Mouse (Mus musculus): Measurements from ENCODE around the gene Casc3. TPM values are rescaled to one million over a fixed set of nuclear protein-coding genes. Genes with fewer than 3 reads are reported as not detected.

Gene Casc3
- total RNA-seq, 2 experiments from 2014 or later = 57.0 to 58.4 TPM

- peak; percentile 94 to 97 for DNase-seq (ENCODE audit: low spot score in 2 of 2)
Observed at GRCm38 (mm10) chr11:98863028-98863750, 58.5 kb downstream of the Casc3 start, which contains the start of gene Wipf2. Gene Wipf2, plus strand, starts transcription at chr11:98863638.

- peak in 1 of 2 experiments; percentile 56 for DNase-seq (ENCODE audit: low spot score in 2 of 2)
Observed at GRCm38 (mm10) chr11:98863751-98864429, 59.2 kb downstream of the Casc3 start.

GRCm38 (mm10) chr11:98867293-98867692 is 62.6 kb downstream of the Casc3 start:
- DNase-seq (ENCODE audit: low spot score in 2 of 2) = no peak

- no peak for DNase-seq (ENCODE audit: low spot score in 2 of 2)
Observed at GRCm38 (mm10) chr11:98869906-98870305, 65.2 kb downstream of the Casc3 start.

- DNase-seq (ENCODE audit: low spot score in 2 of 2) = no peak
Observed at GRCm38 (mm10) chr11:98870791-98871190, 66.1 kb downstream of the Casc3 start.

- no peak for DNase-seq (ENCODE audit: low spot score in 2 of 2)
Observed at GRCm38 (mm10) chr11:98871416-98871815, 66.7 kb downstream of the Casc3 start.

- peak; percentile 70 to 87 for DNase-seq (ENCODE audit: low spot score in 2 of 2)
Observed at GRCm38 (mm10) chr11:98872040-98872439, 67.3 kb downstream of the Casc3 start.

- no peak for DNase-seq (ENCODE audit: low spot score in 2 of 2)
Observed at GRCm38 (mm10) chr11:98873900-98874299, 69.2 kb downstream of the Casc3 start.

- DNase-seq (ENCODE audit: low spot score in 2 of 2) = no peak
Observed at GRCm38 (mm10) chr11:98877001-98877400, 72.3 kb downstream of the Casc3 start.

Other genes starting within 250 kb of the Casc3 start
- 10 to 100 TPM; 59.2 to 60.6 TPM for gene Ormdl3, start 217.5 kb upstream of the Casc3 start, total RNA-seq (2021)
- not detected for gene Lrrc3c, start 206.6 kb upstream of the Casc3 start, total RNA-seq (2021)
- gene Gm12355, start 179.2 kb upstream of the Casc3 start, total RNA-seq (2021) = 10 to 100 TPM; 11.6 to 11.8 TPM
- not detected for gene Gsdma3, start 178.5 kb upstream of the Casc3 start, total RNA-seq (2021)
- not detected for gene Gsdma2, start 158.1 kb upstream of the Casc3 start, total RNA-seq (2021)
- gene Gsdma, start 140.6 kb upstream of the Casc3 start, total RNA-seq (2021) = not detected
- 100 to 1,000 TPM; 126 to 131 TPM for gene Psmd3, start 122.4 kb upstream of the Casc3 start, total RNA-seq (2021)
- gene Csf3, start 103.6 kb upstream of the Casc3 start, total RNA-seq (2021) = not detected
- 100 to 1,000 TPM; 126 TPM for gene Med24, start 75.5 kb upstream of the Casc3 start, total RNA-seq (2021)
- gene Thra, start 64.3 kb upstream of the Casc3 start, total RNA-seq (2021) = 1,000 to 10,000 TPM; 1,110 to 1,111 TPM
- 10 to 100 TPM; 66.6 to 84.3 TPM for gene Nr1d1, start 29.6 kb upstream of the Casc3 start, total RNA-seq (2021)
- 100 to 1,000 TPM; 178 to 183 TPM for gene Msl1, start 9.4 kb upstream of the Casc3 start, total RNA-seq (2021)
- gene Rapgefl1, start 31.9 kb downstream of the Casc3 start, total RNA-seq (2021) = 100 to 1,000 TPM; 196 to 203 TPM
- gene Wipf2, start 58.7 kb downstream of the Casc3 start, total RNA-seq (2021) = 10 to 100 TPM; 75.9 to 80.7 TPM
- gene Cdc6, start 102.9 kb downstream of the Casc3 start, total RNA-seq (2021) = under 1 TPM; 0.36 to 0.79 TPM
- 10 to 100 TPM; 18.3 to 26.6 TPM for gene Rara, start 122.9 kb downstream of the Casc3 start, total RNA-seq (2021)
- 1 to 10 TPM in 1 of 2 experiments, under 1 TPM in 1; 0.52 to 1.2 TPM for gene Gjd3, start 178.1 kb downstream of the Casc3 start, total RNA-seq (2021)
- under 1 TPM; 0.52 to 0.96 TPM for gene Top2a, start 219.3 kb downstream of the Casc3 start, total RNA-seq (2021)
- 10 to 100 TPM; 74.6 to 94.0 TPM for gene Igfbp4, start 236.3 kb downstream of the Casc3 start, total RNA-seq (2021)

Data from layer of hippocampus, adult 18-20 months (tissue).